Mouse (Mus musculus) lung, embryonic 15.5 days (tissue): ENCODE results near the gene Fbxo34. TPM values are rescaled to one million over a fixed set of nuclear protein-coding genes. Genes with fewer than 3 reads are reported as not detected.

Experiments used
- ATAC-seq: fragments of 200-750 bp; cut with Nextera tagmentation; 2 replicates; pipeline ENCODE4 v1.8.0; 2017; ENCODE audit warnings: moderate number of reproducible peaks, borderline replicate concordance; ENCODE audit not compliant: low FRiP score, low TSS enrichment; ENCODE audit errors: extremely low read depth
- H3K27ac ChIP-seq: fragments of 300-500 bp; sonication (generic); 2 replicates; pipeline ENCODE4 v1.5.1; 2015; ENCODE audit warnings: moderate library complexity, mild to moderate bottlenecking, inconsistent platforms
- H3K27me3 ChIP-seq: fragments of 300-500 bp; sonication (generic); 2 replicates; pipeline ENCODE4 v1.6.1; 2015; ENCODE audit warnings: inconsistent platforms
- H3K36me3 ChIP-seq: fragments of 300-500 bp; sonication (generic); 2 replicates; pipeline ENCODE4 v1.6.1; 2015; ENCODE audit warnings: inconsistent platforms
- H3K4me1 ChIP-seq: fragments of 300-500 bp; sonication (generic); 2 replicates; pipeline ENCODE4 v1.6.1; 2015; ENCODE audit warnings: inconsistent platforms
- H3K4me2 ChIP-seq: fragments of 300-500 bp; sonication (generic); 2 replicates; pipeline ENCODE4 v1.6.1; 2015; ENCODE audit warnings: inconsistent platforms, mild to moderate bottlenecking, moderate library complexity
- H3K4me3 ChIP-seq: fragments of 300-500 bp; sonication (generic); 2 replicates; pipeline ENCODE4 v1.5.1; 2015; ENCODE audit warnings: mild to moderate bottlenecking, inconsistent platforms
- H3K9ac ChIP-seq: fragments of 300-500 bp; sonication (generic); 2 replicates; pipeline ENCODE4 v1.6.1; 2015; ENCODE audit warnings: inconsistent platforms
- H3K9me3 ChIP-seq: fragments of 300-500 bp; sonication (generic); 2 replicates; pipeline ENCODE4 v1.6.1; 2016; ENCODE audit warnings: inconsistent platforms
- WGBS: fragments of 180-500 bp; shearing (Covaris S2); methylation state at CpG from one replicate; pipeline ENCODE4 v1.1.7; 2015; 5-methylcytosine and 5-hydroxymethylcytosine counted together
- polyA plus RNA-seq: library from polyadenylated mRNA; unstranded; fragments of >200 nt; fragmentation: Nextera tagmentation; extraction: Ambion mirVana; gene quantifications from 2 replicates; pipeline ENCODE4 v1.2.1, GENCODE M21; 2015

The Fbxo34 gene
- polyA plus RNA-seq, 1 experiment from 2014 or later: 20.9 TPM

DNA sequence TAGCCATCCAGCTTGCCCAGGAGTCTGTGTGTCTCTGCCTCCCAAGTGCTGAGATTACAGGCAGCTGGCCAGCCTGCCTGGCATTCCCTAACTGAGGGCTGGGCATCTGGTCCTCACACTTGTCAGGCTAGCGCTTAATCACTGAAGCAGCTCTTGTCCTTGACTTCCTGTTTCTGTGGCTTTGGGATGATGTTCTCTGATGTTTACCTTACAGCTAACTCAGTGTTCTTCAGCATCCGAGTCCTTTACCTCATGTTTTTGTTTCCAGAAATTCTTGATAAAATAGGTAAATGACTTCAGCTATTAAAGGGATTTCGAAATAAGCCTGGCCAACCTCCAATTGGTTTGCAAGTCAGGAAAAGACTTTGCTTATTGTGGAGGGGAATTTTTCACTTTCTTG lies 53.8 kb downstream of the Fbxo34 start:
- 63% methylated on average over 3 of the region's 3 CpGs for WGBS
- Histone ChIP-seq H3K9ac (no peak overlapping the region), H3K4me3 (no peak overlapping the region), H3K4me2 (no peak overlapping the region), H3K27me3 (no peaks in the 10 kb centered on the region), H3K36me3 (no peaks in the 10 kb centered on the region), H3K27ac (no peak overlapping the region), H3K4me1 (no peaks in the 10 kb centered on the region), H3K9me3 (no peaks in the 10 kb centered on the region)
- ATAC-seq: no peak

DNA sequence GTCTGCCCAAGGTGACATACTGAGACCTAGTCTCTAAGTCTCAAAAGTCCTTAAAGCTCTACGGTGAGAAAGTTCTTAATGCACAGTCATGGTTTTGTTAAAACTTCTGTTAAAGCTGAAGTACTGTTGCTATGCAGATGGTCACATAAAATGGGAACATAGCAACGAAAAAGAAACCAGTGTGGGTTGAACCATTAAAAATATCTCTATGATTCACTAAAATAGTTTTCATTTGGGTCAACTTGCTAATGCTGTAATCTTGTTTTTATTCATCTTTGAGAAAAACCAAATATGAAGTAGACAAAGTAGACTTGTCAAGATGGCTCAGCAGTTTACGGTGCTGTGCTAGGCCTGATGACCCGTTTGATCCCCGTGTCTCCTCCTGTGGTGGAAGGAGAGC lies 56.5 kb downstream of the Fbxo34 start:
- no peaks in the 10 kb centered on the region for H3K9me3 ChIP-seq
- no peaks in the 10 kb centered on the region for H3K27me3 ChIP-seq
- no peak overlapping the region for H3K27ac ChIP-seq
- ATAC-seq: no peak
- H3K9ac ChIP-seq: no peak overlapping the region
- H3K36me3 ChIP-seq: no peaks in the 10 kb centered on the region
- 92% methylated on average over 5 of the region's 5 CpGs for WGBS
- H3K4me3 ChIP-seq: no peak overlapping the region
- H3K4me2 ChIP-seq: no peak overlapping the region
- no peaks in the 10 kb centered on the region for H3K4me1 ChIP-seq

GRCm38 (mm10) chr14:47508035-47508434 lies 57.8 kb downstream of the Fbxo34 start:
- Histone ChIP-seq H3K4me2 (no peak overlapping the region), H3K9ac (no peak overlapping the region), H3K36me3 (no peaks in the 10 kb centered on the region), H3K27ac (no peak overlapping the region), H3K9me3 (no peaks in the 10 kb centered on the region), H3K4me1 (no peaks in the 10 kb centered on the region), H3K4me3 (no peak overlapping the region), H3K27me3 (no peaks in the 10 kb centered on the region)
- no peak for ATAC-seq

DNA sequence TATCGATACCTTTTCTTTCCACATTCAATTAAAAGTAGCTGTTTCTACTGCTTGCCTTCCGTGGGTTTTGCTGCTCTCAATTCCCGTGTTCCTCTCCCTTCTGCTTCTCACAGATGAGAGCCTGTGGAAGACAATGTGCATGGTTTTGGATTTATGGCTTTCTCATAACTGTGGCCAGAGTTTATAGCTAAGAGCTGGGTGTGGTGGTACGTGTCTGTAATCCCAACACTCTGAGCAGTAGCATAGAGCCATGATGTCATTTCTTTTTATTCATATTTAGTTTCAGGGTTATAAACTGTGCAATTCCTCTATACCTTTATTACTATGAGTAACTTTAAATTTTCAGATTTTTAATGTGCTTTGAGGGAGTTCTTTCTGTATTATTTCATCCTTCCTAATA lies 60.0 kb downstream of the Fbxo34 start:
- Histone ChIP-seq H3K27ac (no peak overlapping the region), H3K36me3 (no peaks in the 10 kb centered on the region), H3K4me2 (no peak overlapping the region), H3K9ac (no peak overlapping the region), H3K4me3 (no peak overlapping the region), H3K9me3 (no peaks in the 10 kb centered on the region), H3K4me1 (peaks cover 6% of the 10 kb centered on the region), H3K27me3 (no peaks in the 10 kb centered on the region)
- no peak for ATAC-seq
- 83% methylated on average over 4 of the region's 4 CpGs for WGBS

DNA sequence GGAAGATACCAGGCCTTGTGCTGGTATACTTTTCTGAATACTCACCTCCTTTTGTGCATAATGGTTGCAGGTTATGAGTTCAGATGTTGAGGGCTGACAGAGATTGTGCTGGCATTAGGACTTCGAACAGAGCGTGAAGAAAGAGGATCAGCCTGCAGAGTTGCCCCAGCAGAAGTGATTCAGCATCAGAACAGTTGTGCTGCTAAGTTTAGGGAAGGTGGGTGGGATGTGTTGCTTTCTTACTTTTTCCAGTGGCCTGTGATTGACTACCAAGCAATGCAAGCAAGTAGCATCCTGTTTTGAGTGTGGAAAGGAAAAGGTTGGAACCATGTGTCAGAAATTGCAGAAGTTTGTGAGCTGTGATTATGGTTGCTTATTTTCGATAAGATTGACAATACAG lies 63.4 kb downstream of the Fbxo34 start:
- no peak overlapping the region for H3K27ac ChIP-seq
- ATAC-seq: no peak
- peaks cover 11% of the 10 kb centered on the region for H3K4me1 ChIP-seq
- H3K9ac ChIP-seq: no peak overlapping the region
- no peak overlapping the region for H3K4me2 ChIP-seq
- no peaks in the 10 kb centered on the region for H3K27me3 ChIP-seq
- H3K36me3 ChIP-seq: no peaks in the 10 kb centered on the region
- no peak overlapping the region for H3K4me3 ChIP-seq
- 93% methylated on average over 3 of the region's 3 CpGs for WGBS
- H3K9me3 ChIP-seq: no peaks in the 10 kb centered on the region

- no peaks in the 10 kb centered on the region for H3K36me3 ChIP-seq
- no peak overlapping the region for H3K4me3 ChIP-seq
- no peaks in the 10 kb centered on the region for H3K9me3 ChIP-seq
- H3K4me2 ChIP-seq: no peak overlapping the region
- peak overlapping the region; percentile 59 for H3K27ac ChIP-seq
- 31% methylated on average over 7 of the region's 7 CpGs for WGBS
- peak; percentile 70; the same call in 1 of the 2 replicates for ATAC-seq
- peaks cover 12% of the 10 kb centered on the region for H3K4me1 ChIP-seq
- no peaks in the 10 kb centered on the region for H3K27me3 ChIP-seq
- no peak overlapping the region for H3K9ac ChIP-seq
Observed at GRCm38 (mm10) chr14:47514816-47515453, 64.7 kb downstream of the Fbxo34 start.

- Histone ChIP-seq H3K4me2 (no peak overlapping the region), H3K4me1 (peaks cover 12% of the 10 kb centered on the region), H3K9me3 (no peaks in the 10 kb centered on the region), H3K4me3 (no peak overlapping the region), H3K9ac (no peak overlapping the region), H3K27ac (peak overlapping the region; percentile 59; the same call in 1 of the 2 replicates), H3K36me3 (no peaks in the 10 kb centered on the region), H3K27me3 (no peaks in the 10 kb centered on the region)
- no peak for ATAC-seq
- 82% methylated on average over 8 of the region's 8 CpGs for WGBS
Observed at GRCm38 (mm10) chr14:47515636-47516035, 65.4 kb downstream of the Fbxo34 start.

DNA sequence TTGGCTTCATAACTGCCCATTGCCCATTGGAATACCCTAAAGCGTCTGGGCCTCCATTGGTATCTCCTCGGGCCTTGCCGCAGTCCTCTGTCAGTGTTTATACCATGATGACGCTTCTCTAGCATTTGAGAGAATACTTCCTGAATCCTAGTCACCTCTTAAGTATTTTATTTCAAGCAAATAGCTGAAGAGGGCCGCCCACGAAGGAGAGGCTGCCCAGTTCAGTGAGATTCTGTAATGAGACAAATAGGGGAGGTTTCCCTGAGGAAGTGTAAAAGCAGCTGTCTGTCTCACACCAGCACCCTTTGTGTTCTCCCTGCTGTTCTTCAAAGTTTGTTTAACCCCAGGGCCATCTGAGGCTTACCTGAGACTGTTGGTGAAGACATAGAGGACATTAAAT lies 66.5 kb downstream of the Fbxo34 start:
- Histone ChIP-seq H3K36me3 (no peaks in the 10 kb centered on the region), H3K4me1 (peaks cover 12% of the 10 kb centered on the region), H3K9ac (no peak overlapping the region), H3K27me3 (no peaks in the 10 kb centered on the region), H3K4me3 (no peak overlapping the region), H3K27ac (no peak overlapping the region), H3K4me2 (no peak overlapping the region), H3K9me3 (no peaks in the 10 kb centered on the region)
- WGBS: 64% methylated on average over 6 of the region's 6 CpGs
- no peak for ATAC-seq

DNA sequence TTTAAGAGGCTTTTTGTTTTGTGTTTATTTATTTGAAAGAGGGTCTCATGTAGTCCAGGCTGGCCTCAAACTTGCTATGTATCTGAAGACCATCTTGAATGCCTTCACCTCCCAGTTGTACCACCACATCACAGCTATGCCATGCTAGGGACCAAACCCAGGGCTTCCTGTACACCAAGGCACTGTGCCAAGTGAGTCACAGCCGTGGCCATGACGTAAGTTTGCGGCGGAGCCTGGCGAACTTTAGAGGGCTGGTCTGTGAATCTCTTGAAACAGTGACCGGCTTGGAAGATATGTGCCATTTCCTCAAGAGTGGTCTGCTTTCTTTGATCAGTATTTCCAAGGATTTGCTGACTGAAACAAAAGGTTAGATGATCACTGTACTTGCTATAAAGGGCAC lies 68.4 kb downstream of the Fbxo34 start:
- peaks cover 12% of the 10 kb centered on the region for H3K4me1 ChIP-seq
- no peak for ATAC-seq
- 76% methylated on average over 6 of the region's 6 CpGs for WGBS

GRCm38 (mm10) chr14:47520751-47521449 lies 70.7 kb downstream of the Fbxo34 start:
- ATAC-seq: no peak
- Histone ChIP-seq H3K27me3 (no peaks in the 10 kb centered on the region), H3K4me3 (no peak overlapping the region), H3K36me3 (no peaks in the 10 kb centered on the region), H3K4me2 (no peak overlapping the region), H3K9me3 (no peaks in the 10 kb centered on the region), H3K27ac (no peak overlapping the region), H3K4me1 (peaks cover 3% of the 10 kb centered on the region; the same call in 1 of the 2 replicates), H3K9ac (no peak overlapping the region)
- 80% methylated on average over 13 of the region's 13 CpGs for WGBS

More for the DNA sequence above, 68.4 kb downstream of the Fbxo34 start:
- H3K36me3 ChIP-seq: no peaks in the 10 kb centered on the region
- no peak overlapping the region for H3K4me3 ChIP-seq
- no peak overlapping the region for H3K4me2 ChIP-seq
- H3K27ac ChIP-seq: no peak overlapping the region
- H3K9me3 ChIP-seq: no peaks in the 10 kb centered on the region
- no peaks in the 10 kb centered on the region for H3K27me3 ChIP-seq
- H3K9ac ChIP-seq: no peak overlapping the region

DNA sequence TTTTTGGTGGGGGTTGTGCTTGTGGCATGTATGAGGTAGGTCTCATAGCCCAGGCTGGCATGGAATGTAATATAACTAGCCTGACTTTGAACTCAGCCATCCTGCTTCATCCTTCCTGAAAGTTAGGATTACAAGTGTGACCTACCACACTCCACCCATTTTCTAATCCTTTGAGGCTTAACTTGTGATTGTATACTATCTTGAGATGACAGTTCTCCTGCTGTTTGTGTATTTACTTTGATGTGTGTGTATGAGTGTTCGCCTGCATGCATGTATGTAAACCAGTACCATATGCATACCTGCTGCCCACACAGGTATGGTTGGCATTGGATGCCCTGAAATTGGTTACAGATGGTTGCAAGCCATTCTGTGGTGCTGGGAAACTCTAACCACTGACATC lies 71.4 kb downstream of the Fbxo34 start:
- Histone ChIP-seq H3K9ac (no peak overlapping the region), H3K4me2 (no peak overlapping the region), H3K36me3 (no peaks in the 10 kb centered on the region), H3K4me1 (peaks cover 3% of the 10 kb centered on the region; the same call in 1 of the 2 replicates), H3K27ac (no peak overlapping the region), H3K9me3 (no peaks in the 10 kb centered on the region), H3K4me3 (no peak overlapping the region), H3K27me3 (no peaks in the 10 kb centered on the region)
- WGBS: 82% methylated on average over 1 of the region's 1 CpGs
- ATAC-seq: no peak

DNA sequence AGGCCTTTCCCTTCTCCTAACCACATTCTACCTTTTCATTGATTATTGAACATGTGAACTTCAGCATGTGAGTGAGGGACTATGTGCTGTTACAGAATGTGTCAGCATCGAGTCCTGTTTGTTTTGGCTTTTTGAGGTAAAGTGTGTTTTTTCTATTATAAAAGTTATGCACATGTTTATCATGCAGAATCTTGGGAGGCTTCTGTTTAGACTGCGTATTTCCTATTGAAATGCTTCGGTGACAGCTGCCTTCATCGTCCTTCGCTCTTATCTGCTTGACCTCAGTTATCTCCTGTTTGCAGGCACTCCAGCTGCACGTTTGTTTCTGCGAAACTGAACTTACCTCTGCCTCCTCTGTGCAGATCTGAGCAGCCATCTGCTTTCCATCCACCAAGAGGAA lies 72.1 kb downstream of the Fbxo34 start:
- ATAC-seq: no peak
- Histone ChIP-seq H3K9ac (no peak overlapping the region), H3K4me2 (no peak overlapping the region), H3K27me3 (no peaks in the 10 kb centered on the region), H3K4me3 (no peak overlapping the region), H3K9me3 (no peaks in the 10 kb centered on the region), H3K36me3 (no peaks in the 10 kb centered on the region), H3K4me1 (peaks cover 3% of the 10 kb centered on the region; the same call in 1 of the 2 replicates), H3K27ac (no peak overlapping the region)
- 21% methylated on average over 7 of the region's 7 CpGs for WGBS
